Mouse (Mus musculus): ENCODE data around the gene Bcor.

Gene Bcor

GRCm38 (mm10) chrX:12005181-12006030 lies 154.7 kb downstream of the Bcor start:
- DNase-seq (ENCODE audit: low spot score in 2 of 2) = peak; percentile 59 to 64

DNA sequence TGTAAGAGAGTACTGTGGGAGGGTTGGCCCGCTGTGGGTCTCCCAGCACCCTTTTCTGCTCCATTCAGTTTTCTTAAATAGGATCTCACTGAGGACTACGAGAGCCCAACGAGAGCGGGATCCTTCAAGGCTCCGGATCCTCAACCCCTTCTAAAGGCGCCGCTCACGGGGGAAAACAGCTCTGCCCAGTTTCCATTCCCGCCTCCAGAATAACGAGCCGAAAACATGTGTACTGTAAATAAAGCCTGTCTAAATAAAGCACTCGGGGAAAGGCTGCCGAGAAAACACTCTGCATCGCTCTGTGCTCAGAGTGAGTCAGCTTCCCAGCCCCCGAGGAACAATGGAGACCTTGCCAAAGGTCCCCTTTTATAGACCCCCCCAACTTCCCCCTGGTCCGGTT lies 155.7 kb downstream of the Bcor start:
- no peak for DNase-seq (ENCODE audit: low spot score in 2 of 2)

DNA sequence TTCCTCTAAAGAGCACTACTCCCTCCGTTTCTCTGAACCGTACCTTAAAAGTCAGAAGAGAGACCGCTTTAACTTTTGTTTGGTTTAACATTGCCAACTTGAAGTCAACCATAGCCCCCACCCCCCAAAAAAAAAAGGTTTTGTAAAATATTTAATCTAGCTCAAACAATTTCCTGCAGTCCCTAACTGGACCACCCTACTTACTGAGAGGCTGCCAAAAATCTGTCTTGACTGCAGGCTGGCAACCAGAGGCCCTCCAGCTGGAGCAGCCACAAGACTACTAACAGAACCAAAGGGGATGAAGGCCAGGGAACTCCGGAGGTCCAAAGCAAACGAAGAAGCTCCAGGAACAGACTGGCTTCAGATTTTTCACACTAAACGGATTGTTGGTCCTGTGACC lies 156.2 kb downstream of the Bcor start:
- DNase-seq (ENCODE audit: low spot score in 2 of 2) = no peak

DNA sequence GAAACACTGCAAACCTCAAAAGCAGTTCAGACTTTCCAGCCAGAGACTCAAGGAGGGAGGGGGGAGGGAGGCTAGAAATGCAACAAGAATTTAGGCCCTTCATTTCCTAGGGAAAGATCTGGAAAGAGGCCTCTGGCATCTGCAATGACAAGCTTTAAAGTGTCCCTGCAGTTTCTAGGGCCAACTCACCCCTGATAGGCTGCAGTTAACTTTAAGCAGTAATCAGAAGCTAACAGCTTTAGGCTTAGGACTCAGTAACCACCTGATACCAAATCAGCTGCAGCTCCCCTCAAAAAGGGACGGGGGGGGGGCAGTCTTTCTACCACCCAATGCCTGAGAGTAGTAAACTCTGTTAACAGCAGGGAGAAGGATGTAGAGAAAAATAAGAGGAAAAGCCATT lies 156.6 kb downstream of the Bcor start:
- peak in 1 of 2 experiments; percentile 22 for DNase-seq (ENCODE audit: low spot score in 2 of 2)

- peak; percentile 45 to 47 for DNase-seq (ENCODE audit: low spot score in 2 of 2)
These were observed 157.0 kb downstream of the Bcor start for GRCm38 (mm10) chrX:12003106-12003505.

- no peak for DNase-seq (ENCODE audit: low spot score in 2 of 2)
These were observed 157.6 kb downstream of the Bcor start for GRCm38 (mm10) chrX:12002596-12002995.

- peak in 1 of 2 experiments; percentile 38 for DNase-seq (ENCODE audit: low spot score in 2 of 2)
These were observed 158.2 kb downstream of the Bcor start for GRCm38 (mm10) chrX:12001969-12002368.

DNA sequence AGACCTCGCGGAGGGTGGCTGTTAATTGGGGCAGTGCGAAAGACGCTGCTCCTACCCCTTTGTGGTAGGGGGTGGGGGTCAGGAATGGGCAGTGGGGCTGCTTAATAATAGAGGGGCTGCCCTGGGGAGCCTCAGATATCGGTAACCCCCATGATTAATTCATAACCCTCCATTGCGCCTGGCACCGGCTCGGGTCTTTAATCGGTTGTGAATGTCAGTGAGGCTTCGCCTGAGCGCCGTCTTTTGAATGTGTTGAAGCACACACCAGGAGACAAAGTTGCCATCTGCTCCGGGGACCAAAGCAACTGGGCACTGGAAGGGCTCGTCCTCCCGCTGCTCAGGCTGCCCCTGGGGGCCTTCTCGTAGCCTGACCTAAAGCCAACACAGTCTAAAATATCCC lies 158.8 kb downstream of the Bcor start:
- DNase-seq (ENCODE audit: low spot score in 2 of 2) = no peak

DNA sequence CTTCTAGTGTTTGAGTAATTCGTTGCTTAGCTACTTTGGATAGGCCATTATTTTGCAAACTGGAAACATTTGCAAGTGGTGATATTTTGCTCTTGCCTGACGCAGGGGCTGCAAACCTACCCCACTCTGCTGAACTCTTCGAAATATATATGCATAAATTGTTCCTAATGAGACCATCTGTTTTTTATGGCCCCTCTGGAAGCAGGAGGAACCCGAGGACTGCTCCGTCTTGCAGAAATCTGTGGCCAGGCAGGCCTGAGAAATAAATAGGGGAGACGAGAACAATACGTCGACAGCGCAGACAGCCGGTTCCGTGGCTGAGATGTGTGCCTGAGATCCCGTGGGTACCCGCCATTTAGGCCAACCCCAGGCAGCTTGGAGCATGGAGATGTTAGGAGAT lies 159.5 kb downstream of the Bcor start:
- DNase-seq (ENCODE audit: low spot score in 2 of 2) = no peak

DNA sequence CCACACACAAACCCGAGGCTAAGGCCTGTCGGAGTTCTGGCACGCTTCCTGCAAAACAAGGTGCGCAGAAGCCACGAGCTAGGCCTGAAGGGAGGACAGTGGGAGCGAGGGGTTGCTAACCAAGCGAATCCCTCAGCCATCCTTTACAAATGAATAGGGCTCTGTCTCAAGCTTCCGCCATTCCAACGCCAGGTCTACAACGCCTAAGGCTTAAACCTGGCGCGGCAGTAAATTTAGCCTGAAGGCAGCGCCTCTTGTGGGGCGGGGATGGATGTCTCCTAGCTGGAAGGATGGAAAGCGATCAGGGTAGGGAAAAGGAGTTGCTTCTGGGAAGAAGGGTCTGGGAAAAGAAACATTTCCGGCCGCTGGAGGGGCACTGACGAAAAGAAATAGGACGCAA lies 160.2 kb downstream of the Bcor start:
- DNase-seq (ENCODE audit: low spot score in 2 of 2) = no peak

GRCm38 (mm10) chrX:11998934-11999336 lies 161.2 kb downstream of the Bcor start:
- DNase-seq (ENCODE audit: low spot score in 2 of 2) = peak; percentile 64 to 84

DNA sequence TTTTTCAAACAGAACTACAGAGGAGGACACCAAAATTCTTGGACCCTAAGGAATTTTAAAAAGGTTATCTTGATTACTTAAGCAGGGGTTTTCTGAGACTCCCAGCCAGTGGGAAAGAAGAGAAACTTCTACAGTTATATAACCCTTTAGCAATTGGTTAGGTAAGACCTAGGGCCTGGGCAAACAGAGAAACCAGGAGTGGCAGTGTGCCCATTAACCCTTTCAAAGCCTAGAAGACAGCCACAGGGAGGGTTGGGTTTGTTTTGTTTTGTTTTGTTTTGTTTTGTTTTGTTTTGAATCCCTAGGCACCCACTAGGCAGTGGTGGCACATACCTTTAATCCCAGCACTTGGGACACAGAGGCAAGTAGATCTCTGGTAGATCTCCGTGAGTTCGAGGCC lies 163.3 kb downstream of the Bcor start:
- DNase-seq (ENCODE audit: low spot score in 2 of 2) = no peak

DNA sequence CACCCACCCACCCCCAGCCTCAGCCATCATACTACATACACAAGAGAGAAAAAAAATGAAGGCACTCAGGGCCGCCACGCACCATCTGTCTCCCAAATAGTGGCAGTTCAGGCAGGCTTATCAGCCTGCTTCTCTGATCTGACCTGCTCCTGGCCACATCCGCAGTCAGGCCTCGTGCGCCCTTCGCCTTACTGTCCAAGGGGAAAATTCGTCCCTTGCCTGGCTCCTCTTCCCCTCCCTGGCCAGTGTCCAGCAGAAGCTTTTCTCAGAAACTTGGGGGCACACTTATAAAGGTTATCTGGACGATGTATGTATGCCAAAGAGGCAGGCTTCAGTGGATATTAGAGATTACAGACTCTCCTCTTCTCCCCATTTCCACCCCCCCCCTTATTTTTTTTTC lies 163.7 kb downstream of the Bcor start:
- peak in 1 of 2 experiments; percentile 18 for DNase-seq (ENCODE audit: low spot score in 2 of 2)

GRCm38 (mm10) chrX:11993641-11994419 lies 166.3 kb downstream of the Bcor start:
- DNase-seq (ENCODE audit: low spot score in 2 of 2) = no peak

- no peak for DNase-seq (ENCODE audit: low spot score in 2 of 2)
These were observed 170.7 kb downstream of the Bcor start for GRCm38 (mm10) chrX:11989471-11989870.

GRCm38 (mm10) chrX:11988191-11988896 lies 171.8 kb downstream of the Bcor start:
- DNase-seq (ENCODE audit: low spot score in 2 of 2) = no peak

DNA sequence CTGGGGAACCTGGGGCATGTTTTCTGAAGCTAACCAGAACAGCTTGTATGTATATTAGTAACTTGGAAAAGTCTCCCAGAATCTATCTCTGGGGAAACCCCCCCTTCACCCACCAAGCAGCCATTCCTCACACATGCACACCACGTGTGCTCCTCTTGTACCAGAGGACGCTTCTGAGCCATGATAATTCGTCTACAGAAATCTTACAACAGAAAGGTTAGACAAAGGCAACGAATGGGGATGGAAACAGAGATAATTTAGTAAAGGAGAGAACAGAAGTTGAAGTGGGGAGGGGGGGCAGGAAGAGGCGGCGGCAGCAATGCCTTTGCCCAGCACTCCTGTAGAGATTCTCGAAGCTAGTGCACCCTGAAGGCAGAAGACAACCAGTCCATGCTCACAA lies 172.6 kb downstream of the Bcor start:
- DNase-seq (ENCODE audit: low spot score in 2 of 2) = no peak
